Comparison of ENCODE assay signal across 30 mouse cellular contexts in the genomic region with DNA sequence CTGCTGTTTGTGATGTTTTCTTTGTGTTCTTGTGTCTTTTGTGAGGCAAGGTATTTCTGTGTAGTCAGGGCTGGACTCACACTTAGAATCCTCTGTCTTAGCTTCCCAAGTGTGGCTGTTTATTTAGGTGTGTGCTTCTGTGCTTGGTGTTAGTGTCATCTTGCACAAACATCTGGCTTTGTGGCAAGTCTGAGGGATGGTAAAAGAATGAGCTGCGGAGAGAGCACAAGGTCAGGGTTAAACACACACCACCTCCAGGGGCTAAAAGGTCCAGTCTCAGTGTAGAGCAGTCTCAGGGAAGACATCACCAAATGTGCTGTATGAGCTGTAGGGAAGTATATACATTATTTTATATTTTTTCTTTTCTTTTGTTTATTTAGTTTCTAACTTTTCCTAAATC. TPM values are rescaled to one million over a fixed set of nuclear protein-coding genes. Genes with fewer than 3 reads are reported as not detected.
A peak's percentile ranks its signal among the peaks of the same experiment; 100 is the strongest.
DNase-seq lines count a peak whose midpoint lies in the region; ATAC-seq and TF ChIP-seq lines count a peak whose summit lies in the region.
"Had no signal": no experiment of that assay in that cellular context is flagged by ENCODE, and none has a peak within 500 bp of the region (broad histone marks: within the 10 kb centered on the region; RNA-seq: fewer than 3 reads in every experiment).

No protein-coding gene starts in this region.

- ATAC-seq in liver, postnatal 0 days: no peak
- ATAC-seq: forebrain, embryonic 14.5 days; forebrain, postnatal 0 days; hindbrain, embryonic 16.5 days; intestine, embryonic 15.5 days; Patski had no signal

- TF ChIP-seq POLR2A in liver, adult 2 months (IDR thresholded peaks at IDR 0.05; ENCODE audit: extremely low read depth, insufficient read depth, low read length): no peak

- no peak overlapping the region for H3K9ac ChIP-seq in liver, adult 2 months (ENCODE audit: low read depth, low read length)
- H3K9ac ChIP-seq in liver, postnatal 0 days (replicated peaks): no peak overlapping the region
- H3K9ac ChIP-seq: embryonic facial prominence, embryonic 12.5 days; embryonic facial prominence, embryonic 15.5 days; forebrain, postnatal 0 days; heart, embryonic 13.5 days; hindbrain, embryonic 13.5 days; intestine, embryonic 15.5 days had no signal

- H3K79me2 ChIP-seq in liver, adult 2 months (ENCODE audit: control insufficient read depth, insufficient read depth, low read length): no peaks in the 10 kb centered on the region

- no peak overlapping the region for H3K4me2 ChIP-seq in liver, postnatal 0 days (ENCODE audit: low read depth, low read length)
- H3K4me2 ChIP-seq: embryonic facial prominence, embryonic 12.5 days; embryonic facial prominence, embryonic 15.5 days; heart, embryonic 13.5 days; hindbrain, embryonic 13.5 days; intestine, embryonic 15.5 days had no signal

- no peaks in the 10 kb centered on the region for H3K27me3 ChIP-seq in liver, adult 2 months (ENCODE audit: control insufficient read depth, insufficient read depth, low read length)
- no peaks in the 10 kb centered on the region for H3K27me3 ChIP-seq in liver, postnatal 0 days (ENCODE audit: insufficient read depth, low read length)
- H3K27me3 ChIP-seq in embryonic facial prominence, embryonic 10.5 days (replicated peaks; ENCODE audit: low read depth, poor library complexity, severe bottlenecking): no peaks in the 10 kb centered on the region
- H3K27me3 ChIP-seq: CH12.LX; embryonic facial prominence, embryonic 12.5 days; embryonic facial prominence, embryonic 15.5 days; heart, embryonic 13.5 days; hindbrain, embryonic 13.5 days; intestine, embryonic 15.5 days; Patski had no signal

- WGBS in liver, adult 2 months: 16% methylated on average over 1 of the region's 1 CpGs
- WGBS in liver, postnatal 0 days (ENCODE audit: insufficient replicate concordance): 65% methylated on average over 1 of the region's 1 CpGs
- 40% methylated on average over 1 of the region's 1 CpGs for WGBS in embryonic facial prominence, embryonic 10.5 days

- no peak overlapping the region for H3K4me3 ChIP-seq in liver, adult 2 months (ENCODE audit: insufficient read depth, low read depth, low read length)
- no peak overlapping the region for H3K4me3 ChIP-seq in liver, postnatal 0 days (ENCODE audit: low read depth, low read length)
- H3K4me3 ChIP-seq in embryonic facial prominence, embryonic 10.5 days: no peak overlapping the region
- H3K4me3 ChIP-seq: embryonic facial prominence, embryonic 12.5 days; embryonic facial prominence, embryonic 15.5 days; heart, adult 2 months; heart, embryonic 10.5 days; heart, embryonic 13.5 days; hindbrain, embryonic 13.5 days; intestine, embryonic 15.5 days had no signal

- no peak for TF ChIP-seq EP300 in liver, postnatal 0 days (IDR thresholded peaks at IDR 0.05; ENCODE audit: low read depth)

- H3K9me3 ChIP-seq in liver, postnatal 0 days (ENCODE audit: low read length): no peaks in the 10 kb centered on the region
- H3K9me3 ChIP-seq in embryonic facial prominence, embryonic 10.5 days: no peaks in the 10 kb centered on the region
- H3K9me3 ChIP-seq: embryonic facial prominence, embryonic 12.5 days; embryonic facial prominence, embryonic 15.5 days; G1E; heart, embryonic 10.5 days; heart, embryonic 13.5 days; hindbrain, embryonic 13.5 days; intestine, embryonic 15.5 days had no signal

- DNase-seq in liver, adult 2 months (ENCODE audit: extremely low read depth, low read depth, low spot score): peak; percentile 51
- no peak for DNase-seq in liver, postnatal 0 days
- DNase-seq in R1 (ENCODE audit: low read depth, low spot score): peak; percentile 32
- peak; percentile 64 for DNase-seq in embryo, embryonic 10.5 days (ENCODE audit: low spot score)
- DNase-seq in embryonic facial prominence, embryonic 10.5 days (ENCODE audit: low spot score): peak; percentile 14
- DNase-seq in layer of hippocampus, adult 8-10 months (ENCODE audit: low spot score in 2 of 2): no peak
- no peak for DNase-seq in left cerebral cortex, adult 11 months (ENCODE audit: low spot score)
- DNase-seq: adrenal gland, adult 2 months; adrenal gland, postnatal 14 days; B cell, adult 2 months; cerebellum, adult 11-12 months; cerebellum, adult 8-10 months; cerebellum, postnatal 10 days; cerebellum, postnatal 36 days; forebrain, postnatal 0 days; gastrocnemius, postnatal 25 days; heart, adult 2 months; heart, postnatal 14 days; heart, postnatal 4 days had no signal

- H3K27ac ChIP-seq in liver, adult 2 months (replicated peaks; ENCODE audit: insufficient read depth, low read depth, low read length): no peak overlapping the region
- H3K27ac ChIP-seq in liver, postnatal 0 days (ENCODE audit: low read depth): no peak overlapping the region
- no peak overlapping the region for H3K27ac ChIP-seq in embryonic facial prominence, embryonic 10.5 days (replicated peaks)
- H3K27ac ChIP-seq: embryonic facial prominence, embryonic 12.5 days; embryonic facial prominence, embryonic 15.5 days; heart, adult 2 months; heart, embryonic 10.5 days; heart, embryonic 13.5 days; hindbrain, embryonic 13.5 days; intestine, embryonic 15.5 days had no signal

- no peak for TF ChIP-seq CTCF in liver, adult 2 months (IDR thresholded peaks at IDR 0.05; ENCODE audit: low read depth, low read length)
- TF ChIP-seq CTCF in liver, postnatal 0 days (IDR thresholded peaks at IDR 0.05; ENCODE audit: low read depth): no peak

- peaks cover 4% of the 10 kb centered on the region; the same call in 1 of the 2 replicates for H3K4me1 ChIP-seq in liver, adult 2 months (ENCODE audit: control insufficient read depth, insufficient read depth, low read length)
- no peaks in the 10 kb centered on the region for H3K4me1 ChIP-seq in liver, postnatal 0 days (ENCODE audit: insufficient read depth)
- H3K4me1 ChIP-seq in embryonic facial prominence, embryonic 10.5 days: peaks cover 9% of the 10 kb centered on the region
- H3K4me1 ChIP-seq: embryonic facial prominence, embryonic 12.5 days; heart, embryonic 10.5 days; hindbrain, embryonic 13.5 days; intestine, embryonic 15.5 days had no signal

- H3K36me3 ChIP-seq in liver, adult 2 months (ENCODE audit: control insufficient read depth, insufficient read depth, low read length): peaks cover 2% of the 10 kb centered on the region; the same call in 1 of the 2 replicates
- H3K36me3 ChIP-seq in liver, postnatal 0 days (replicated peaks; ENCODE audit: insufficient read depth, low read length): peaks cover 4% of the 10 kb centered on the region
- H3K36me3 ChIP-seq in embryonic facial prominence, embryonic 10.5 days (replicated peaks): peaks cover 11% of the 10 kb centered on the region
- H3K36me3 ChIP-seq: hindbrain, embryonic 13.5 days; intestine, embryonic 15.5 days had no signal

RNA-seq across cellular contexts. Expression of a gene that starts 57.1 kb away (rescaled TPM):
- total RNA-seq in liver, adult 2 months (2014; rRNA removed): 25.1 and 28.0 TPM in 2 replicates
- 3.4 and 3.7 TPM in 2 replicates for polyA plus RNA-seq in liver, adult 2 months (2012; rRNA removed)
- 5.0 TPM in 2 replicates for polyA plus RNA-seq in liver, postnatal 0 days (2015; fragmentation: Nextera tagmentation; extraction: Ambion mirVana)
- polyA plus RNA-seq in embryonic facial prominence, embryonic 10.5 days (2016; fragmentation: Nextera tagmentation; extraction: Ambion mirVana): 32.1 and 34.4 TPM in 2 replicates
- total RNA-seq in layer of hippocampus, adult 8-10 months (2022): 10 to 100 TPM; 83.5 to 95.6 (median 86.1) TPM

Comparison
In these comparisons a context has a peak if more than half of its experiments do, and no peak if none do; other contexts are left out.
1. DNase-seq: peak in liver, adult 2 months (single experiment), R1 (single experiment), embryo, embryonic 10.5 days (single experiment) and embryonic facial prominence, embryonic 10.5 days (single experiment); none in liver, postnatal 0 days (single experiment), layer of hippocampus, adult 8-10 months (0 of 2) and left cerebral cortex, adult 11 months (single experiment).